Mouse (Mus musculus) cerebellum, adult 18-20 months (tissue): ENCODE results near the gene Arid1b.

Experiments
- DNase-seq, 2 experiments: peaks; one replicate each; pipeline ENCODE4 v3.0.0; 2021

Arid1b gene

DNA sequence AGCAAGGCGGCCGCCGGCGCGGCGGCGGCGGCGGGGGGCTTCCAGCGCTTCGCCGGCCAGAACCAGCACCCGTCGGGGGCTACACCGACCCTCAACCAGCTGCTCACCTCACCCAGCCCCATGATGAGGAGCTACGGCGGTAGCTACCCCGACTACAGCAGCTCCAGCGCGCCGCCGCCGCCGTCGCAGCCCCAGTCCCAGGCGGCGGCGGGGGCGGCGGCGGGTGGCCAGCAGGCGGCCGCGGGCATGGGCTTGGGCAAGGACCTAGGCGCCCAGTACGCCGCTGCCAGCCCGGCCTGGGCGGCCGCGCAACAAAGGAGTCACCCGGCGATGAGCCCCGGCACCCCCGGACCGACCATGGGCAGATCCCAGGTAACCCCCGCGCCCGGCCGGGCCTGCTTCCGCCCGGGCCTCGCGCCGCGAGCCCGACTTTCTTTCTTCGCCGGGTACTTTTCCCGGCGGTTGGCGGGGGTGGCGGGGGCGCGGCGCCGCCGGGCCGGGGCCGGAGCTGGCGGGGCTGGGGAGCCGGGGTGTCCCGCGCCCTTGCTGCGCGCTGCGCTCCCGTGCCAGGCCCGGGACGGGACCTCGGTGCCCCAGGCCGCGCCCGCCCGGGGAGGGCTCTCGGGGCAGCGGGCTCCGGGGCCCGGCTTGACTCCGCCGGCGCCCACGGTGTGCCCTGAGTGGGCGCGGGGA is 2.1 kb downstream of the Arid1b start:
- peak; percentile 41 to 71 for DNase-seq

DNA sequence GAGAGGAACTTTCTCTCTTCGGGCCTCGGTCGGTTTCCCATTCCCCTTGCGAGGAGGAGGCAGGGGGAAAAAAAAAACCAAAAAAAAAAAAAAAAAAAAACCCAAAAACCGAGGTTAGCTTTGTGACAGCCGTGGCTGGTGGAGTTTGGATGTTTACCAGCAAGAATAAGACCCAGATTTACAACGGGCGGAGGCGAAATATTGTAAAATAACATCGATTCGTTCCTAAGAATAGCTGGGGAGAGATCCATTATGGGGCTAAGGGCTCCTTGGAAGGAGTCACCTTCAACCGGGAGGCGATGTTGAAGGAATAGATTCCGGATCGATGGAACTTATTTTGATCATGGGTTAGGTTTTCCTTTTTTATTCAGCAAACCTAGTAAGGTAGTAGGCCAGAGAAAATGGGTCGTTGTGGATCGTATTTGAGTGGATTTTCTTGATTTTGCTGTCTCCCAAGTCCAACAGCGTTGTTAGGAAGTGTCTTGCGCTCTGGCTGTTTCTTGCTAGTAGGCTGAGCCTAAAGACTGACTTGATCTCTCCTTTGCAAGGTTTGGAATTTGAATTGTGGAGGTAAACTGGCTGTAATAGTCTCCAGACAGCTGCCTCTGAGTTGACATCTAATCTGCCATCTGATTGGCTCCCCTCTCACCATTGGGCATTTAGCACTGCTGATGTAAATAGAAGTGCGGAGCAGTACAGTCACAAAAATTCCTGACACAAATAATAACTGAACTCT is 2.9 kb downstream of the Arid1b start:
- peak; percentile 58 to 68 for DNase-seq

DNA sequence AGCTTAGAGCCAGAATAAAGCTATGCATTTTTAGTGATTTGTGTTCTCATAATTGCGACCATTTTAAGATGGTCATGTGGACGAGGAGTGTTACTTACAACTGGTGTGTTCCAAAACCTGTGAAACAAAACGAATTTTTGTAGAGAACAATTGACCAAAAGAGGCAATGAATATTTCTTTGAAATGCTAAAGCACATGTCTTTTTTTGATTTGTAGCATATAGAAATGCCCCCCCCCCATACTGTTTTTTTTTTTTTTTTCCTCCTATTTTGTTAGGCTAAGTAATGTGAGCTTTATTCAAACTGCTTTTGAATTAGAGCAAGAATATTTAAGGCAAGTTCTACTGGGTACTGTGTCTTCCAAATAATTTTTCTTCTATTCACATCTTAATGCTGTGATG is 3.8 kb downstream of the Arid1b start:
- no peak for DNase-seq

DNA sequence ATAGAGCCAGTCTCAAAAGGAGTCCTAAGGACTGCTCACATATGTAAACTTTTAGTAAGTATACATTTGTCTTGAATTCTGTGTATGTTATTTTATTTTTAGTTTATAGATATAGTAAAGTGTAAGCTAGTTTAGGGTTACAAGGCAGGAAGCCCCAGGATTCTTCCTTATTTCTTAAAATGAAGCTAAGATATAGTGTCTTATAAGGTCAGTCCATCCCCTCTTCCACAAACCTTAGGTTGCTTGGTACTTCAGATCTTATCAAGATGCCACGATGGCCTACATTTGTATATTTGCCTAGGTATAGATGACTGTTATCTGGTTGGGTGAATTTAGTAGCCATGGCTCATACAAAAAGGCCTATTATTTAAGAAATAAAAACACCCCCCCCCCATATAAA is 5.1 kb downstream of the Arid1b start:
- no peak for DNase-seq

DNA sequence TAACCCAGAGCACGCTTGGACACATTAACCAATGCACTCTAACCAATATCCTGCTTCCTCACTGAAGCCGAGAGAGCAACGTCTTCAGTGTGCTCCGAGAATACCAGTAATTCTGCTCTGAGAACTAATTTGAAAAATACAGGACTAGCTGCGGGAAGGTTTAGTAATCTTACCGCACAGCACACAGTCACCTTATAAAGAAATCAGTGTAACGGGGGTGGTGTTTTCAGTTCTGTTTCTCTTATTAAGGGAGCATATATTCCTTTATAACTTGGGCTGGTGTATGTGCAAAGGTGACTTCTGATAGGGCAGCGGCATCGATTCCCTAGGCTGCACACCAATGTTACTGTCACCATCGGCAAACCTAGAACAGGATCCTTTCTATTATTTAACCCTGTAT is 5.9 kb downstream of the Arid1b start:
- peak in 1 of 2 experiments; percentile 33 for DNase-seq

DNA sequence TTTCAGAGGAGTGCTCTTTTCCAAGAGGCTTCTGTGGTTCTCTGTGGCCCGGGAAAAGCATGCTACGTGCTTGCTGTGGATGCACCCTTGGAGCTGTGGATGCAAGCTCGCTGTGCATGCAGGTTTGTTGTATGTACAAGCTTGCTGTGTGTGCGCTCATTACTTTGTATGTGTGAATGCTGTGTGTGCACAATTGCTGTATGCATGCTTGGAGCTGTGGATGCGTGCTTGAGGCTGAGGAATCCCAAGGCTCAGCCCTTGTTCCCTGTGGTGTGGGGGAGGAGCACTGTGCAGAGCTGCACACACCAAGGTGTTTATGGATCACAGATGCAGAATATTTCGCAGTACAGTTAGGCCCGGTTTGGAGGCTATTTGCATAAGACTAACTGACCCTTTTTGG is 6.7 kb downstream of the Arid1b start:
- peak; percentile 41 to 56 for DNase-seq

DNA sequence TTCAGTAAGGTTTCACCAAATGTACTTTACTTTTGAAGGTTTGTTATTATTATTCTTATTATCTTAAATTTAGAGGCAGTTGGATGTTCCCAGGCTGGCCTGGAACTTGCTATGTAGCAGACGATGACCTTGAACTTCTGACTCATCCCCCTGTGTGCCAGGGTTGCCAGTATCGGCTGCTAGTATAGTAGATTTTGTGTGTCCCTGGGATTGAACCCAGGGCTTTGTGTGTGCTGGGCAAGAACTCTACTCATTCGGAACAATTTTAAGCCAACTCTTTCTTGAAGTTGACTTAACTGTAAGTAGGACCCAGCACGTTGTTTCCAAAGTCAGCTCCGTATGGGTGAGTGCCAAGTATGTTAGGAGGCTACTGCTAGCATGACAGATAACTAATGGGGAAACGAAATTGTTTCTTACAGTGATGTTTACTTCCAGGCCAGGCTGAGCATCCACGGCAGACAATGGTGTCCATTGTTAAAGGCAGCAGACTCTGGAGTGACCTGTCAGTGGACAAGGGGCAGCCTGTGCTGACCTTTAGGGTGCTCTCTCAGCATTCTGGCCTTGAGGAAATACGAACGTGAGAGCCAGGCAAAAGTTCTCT is 7.5 kb downstream of the Arid1b start:
- DNase-seq: peak in 1 of 2 experiments; percentile 25

DNA sequence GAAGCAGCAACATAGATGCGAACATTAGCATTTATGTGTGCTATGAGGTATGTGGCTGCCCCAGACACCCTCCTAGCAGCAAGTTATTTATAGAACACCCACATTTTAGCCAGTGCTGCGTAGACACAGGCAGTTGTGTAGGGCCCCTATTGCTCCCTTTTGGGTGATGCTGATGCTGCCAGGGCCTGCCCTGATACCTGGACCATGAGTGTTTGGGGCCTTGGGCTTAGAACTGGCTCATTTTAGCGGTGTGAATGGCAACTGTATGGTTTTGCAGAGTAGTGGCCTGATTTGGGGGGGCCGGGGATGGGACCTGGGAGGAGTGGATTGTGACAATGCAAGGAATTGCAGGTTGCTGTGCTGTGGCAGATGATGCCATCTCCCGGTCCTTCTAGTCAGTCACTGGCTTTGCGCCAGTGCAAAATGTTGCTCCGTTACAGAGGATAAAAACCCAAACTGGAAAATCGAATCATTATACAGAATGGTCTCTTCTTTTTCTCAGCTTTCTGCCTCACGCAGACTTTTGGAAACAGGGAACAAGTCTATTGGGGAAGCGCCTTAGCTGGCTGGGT is 8.9 kb downstream of the Arid1b start:
- DNase-seq: peak; percentile 66 to 70

- DNase-seq: peak in 1 of 2 experiments; percentile 16
These were observed 10.1 kb downstream of the Arid1b start for GRCm38 (mm10) chr17:5004266-5004665.

GRCm38 (mm10) chr17:5004706-5005105 is 10.6 kb downstream of the Arid1b start:
- no peak for DNase-seq

DNA sequence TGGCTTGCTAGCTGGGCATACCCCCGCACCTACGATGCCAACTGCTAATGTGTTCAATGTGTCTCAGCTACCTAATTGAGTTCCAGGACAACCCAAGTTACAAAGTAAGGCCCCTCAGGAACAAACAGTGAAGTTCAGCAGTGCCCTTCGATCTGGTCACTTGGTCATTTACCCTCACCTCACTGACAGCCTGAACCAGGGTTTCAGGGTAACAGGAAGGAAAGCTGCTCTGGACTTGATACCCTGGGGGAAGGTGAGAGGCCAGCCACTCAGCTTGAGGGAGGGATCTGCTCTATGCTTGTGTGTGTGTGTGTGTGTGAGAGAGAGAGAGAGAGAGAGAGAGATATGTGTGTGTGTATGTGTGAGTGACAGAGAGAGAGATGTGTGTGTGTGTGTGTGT is 11.2 kb downstream of the Arid1b start:
- DNase-seq: no peak

GRCm38 (mm10) chr17:5007156-5007658 is 13.1 kb downstream of the Arid1b start:
- no peak for DNase-seq

GRCm38 (mm10) chr17:5008236-5008635 is 14.1 kb downstream of the Arid1b start:
- DNase-seq: no peak

DNA sequence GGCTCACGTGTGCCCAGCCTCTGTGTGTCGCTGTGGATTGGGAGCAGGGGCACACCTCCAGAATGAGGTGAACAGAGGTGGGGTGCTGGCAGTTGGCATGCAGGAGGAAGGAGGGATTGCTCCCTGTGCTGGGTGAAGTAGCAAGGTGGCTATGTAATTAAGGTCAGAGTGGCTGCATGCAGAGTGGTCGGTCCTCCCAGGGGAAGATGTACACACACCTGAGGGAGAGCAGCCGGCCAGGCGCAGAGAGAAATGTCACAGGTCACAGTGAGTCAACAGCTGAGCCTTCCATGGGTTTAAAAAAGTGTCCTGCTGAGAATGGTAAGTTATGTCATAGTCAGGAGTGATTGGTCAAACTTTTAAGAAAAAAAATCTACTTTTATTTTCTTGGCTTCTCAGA is 14.6 kb downstream of the Arid1b start:
- DNase-seq: no peak

DNA sequence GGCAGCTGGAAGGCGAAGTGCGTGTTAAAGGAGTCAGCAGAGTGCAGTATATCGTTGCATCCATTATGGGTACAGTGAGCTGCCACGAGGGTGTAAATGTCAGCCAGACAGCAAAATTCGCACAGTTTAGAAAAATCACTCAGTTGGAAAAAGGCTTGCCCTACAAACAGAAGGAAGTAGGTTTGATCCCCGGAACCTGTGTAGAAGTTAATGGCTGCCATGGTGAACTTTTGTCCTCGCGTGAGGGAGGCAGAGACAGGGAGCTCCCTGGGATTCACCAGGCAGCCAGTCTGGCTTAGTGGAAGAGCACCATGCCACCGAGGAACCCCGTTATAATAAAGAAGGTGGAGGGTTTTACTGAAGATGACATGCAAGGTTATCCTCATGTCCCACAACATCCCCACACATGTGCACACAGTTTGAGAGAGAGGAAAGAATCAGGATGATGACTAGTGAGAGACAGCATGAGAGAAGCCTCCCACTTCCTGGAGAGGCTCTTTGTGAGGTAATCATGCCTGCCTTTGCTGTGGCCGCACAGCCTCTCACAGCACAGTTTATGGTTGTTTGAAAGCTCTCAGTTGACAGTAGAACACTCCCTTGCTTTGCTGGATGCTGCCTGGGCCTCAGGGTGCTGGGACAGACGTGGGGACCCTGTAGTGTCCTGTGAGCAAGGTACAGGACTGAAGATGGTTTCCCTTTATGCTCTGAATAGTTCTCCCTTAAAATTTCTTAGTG is 15.6 kb downstream of the Arid1b start:
- DNase-seq: no peak

DNA sequence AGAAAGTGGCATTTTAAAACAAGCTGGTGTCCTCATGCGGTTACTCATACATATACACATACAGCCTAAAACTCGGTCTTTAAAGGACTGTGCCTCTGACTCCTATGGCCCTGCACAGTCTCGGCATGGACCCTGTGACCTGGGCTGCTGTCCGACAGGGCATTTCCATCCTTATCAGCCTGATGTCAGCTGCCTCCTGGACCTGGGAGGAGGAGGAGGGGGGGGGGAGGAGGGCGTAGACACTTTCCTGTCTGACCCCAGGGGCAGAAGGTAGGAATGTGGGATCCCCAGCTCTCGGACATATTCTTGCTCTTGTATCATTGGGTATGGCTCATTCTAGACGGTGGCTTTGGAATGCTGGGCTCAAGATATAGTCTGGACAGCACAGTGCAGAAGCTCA is 16.6 kb downstream of the Arid1b start:
- no peak for DNase-seq

DNA sequence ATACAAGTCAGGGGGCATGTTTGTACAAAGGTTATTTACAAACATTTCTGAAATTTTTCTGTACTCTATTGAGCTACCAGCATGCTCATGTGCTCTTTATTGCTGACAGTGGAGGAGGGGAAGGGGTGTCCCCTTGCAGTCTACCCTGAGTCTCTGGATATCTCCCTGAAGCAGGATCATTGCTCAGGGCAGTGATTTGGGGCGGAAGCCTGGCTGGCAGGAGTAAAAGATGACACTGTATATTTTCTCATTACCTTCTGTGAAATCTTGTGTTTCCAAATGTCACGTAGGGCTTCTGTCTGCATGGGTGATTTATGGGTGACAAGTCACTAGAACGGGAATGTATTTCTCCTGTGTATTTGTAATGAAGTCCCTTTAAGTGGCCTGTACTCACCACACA is 18.0 kb downstream of the Arid1b start:
- DNase-seq: no peak

GRCm38 (mm10) chr17:5012517-5012916 is 18.4 kb downstream of the Arid1b start:
- DNase-seq: no peak

- peak in 1 of 2 experiments; percentile 26 for DNase-seq
These were observed 20.3 kb downstream of the Arid1b start for GRCm38 (mm10) chr17:5014327-5014957.

DNA sequence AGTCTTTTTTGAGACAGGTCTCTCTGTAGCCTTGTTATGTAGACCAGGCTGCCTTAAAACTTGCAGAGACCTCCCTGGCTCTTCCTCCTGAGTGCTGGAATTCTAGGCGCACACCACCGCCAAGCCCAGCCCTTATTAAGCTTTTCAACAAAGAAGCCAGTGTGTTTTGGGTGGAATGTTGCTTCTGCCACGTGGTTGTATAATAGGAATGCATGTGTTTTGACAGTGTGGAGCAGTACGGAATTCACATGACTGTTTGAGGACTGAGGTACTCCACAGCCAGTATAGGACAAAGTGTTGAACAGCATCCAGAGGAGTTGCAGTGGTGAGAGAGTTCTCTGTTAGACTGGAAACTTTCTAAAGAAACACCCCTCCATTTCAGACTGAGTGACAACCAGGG is 22.3 kb downstream of the Arid1b start:
- DNase-seq: no peak

GRCm38 (mm10) chr17:5017065-5017464 is 22.9 kb downstream of the Arid1b start:
- no peak for DNase-seq

GRCm38 (mm10) chr17:5021303-5022003 is 27.3 kb downstream of the Arid1b start:
- DNase-seq: no peak
